Mouse (Mus musculus): ENCODE measurements around the gene Tmod3.
"Not testable (repeated sequence)": the region's sequence is repeated elsewhere in the genome, so short reads cannot be mapped to it uniquely, and the experiment has no call there.

The Tmod3 gene

DNA sequence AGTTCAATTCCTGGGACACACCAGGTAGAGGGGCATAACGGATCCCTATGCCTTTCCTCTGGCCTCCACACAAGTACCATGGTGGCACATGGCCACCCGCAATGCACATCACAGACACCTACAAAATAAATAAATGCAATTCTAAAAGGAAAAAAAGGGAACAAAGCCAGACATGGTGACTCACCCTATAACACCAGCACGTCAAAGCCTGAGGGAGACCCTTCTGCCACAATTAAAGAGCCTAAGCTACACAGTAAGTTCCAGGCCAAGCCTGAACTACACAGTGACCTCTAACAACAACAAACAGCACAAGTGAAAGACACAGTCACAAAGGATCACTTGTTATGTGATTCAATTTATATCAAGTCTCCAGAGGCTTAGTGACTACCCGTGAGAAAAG, 5.7 kb downstream of the Tmod3 start:
- DNase-seq = no peak

GRCm38 (mm10) chr9:75551342-75551741, 8.1 kb downstream of the Tmod3 start:
- DNase-seq = no peak

DNA sequence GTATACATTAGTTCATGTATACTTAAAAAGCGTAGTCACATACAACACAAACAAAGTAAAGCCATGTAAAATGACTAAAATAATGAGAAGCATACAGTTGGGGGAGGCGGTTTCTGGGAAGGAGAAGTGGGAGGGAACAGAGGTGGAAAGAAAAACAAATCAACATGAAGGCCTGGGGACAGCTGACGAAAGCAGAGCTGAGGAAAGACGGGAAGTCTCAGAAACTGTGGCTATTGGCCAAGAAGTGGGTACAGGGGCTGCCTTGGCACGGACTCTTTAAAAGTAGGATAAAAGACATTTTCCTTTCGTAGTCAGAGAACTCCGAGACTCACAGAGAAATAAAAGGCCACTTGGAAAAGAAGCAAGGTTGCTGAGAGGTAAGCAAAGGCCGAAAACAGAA, 10.4 kb downstream of the Tmod3 start:
- DNase-seq = peak; percentile 30

GRCm38 (mm10) chr9:75546885-75547553, 12.4 kb downstream of the Tmod3 start:
- DNase-seq = peak; percentile 96

DNA sequence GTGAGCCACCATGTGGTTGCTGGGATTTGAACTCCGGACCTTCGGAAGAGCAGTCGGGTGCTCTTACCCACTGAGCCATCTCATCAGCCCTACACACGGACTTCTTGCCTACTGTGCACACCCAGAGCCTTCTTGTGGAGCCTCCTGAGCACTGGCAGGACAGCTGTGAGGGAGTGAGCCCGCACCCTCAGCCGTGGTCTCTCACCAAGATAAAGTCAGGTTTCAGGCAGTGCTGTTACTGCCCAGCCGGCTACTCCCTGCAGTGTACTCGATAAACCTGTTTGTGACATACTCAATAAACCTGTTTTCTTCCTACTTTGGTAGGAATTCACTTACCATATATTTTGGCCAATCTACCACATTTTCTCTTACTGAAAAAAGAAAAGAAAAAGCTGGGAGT, 13.9 kb downstream of the Tmod3 start:
- DNase-seq = no peak

- DNase-seq = peak; percentile 27
Observed at GRCm38 (mm10) chr9:75541497-75541896, 18.0 kb downstream of the Tmod3 start.

GRCm38 (mm10) chr9:75536422-75536821, 23.0 kb downstream of the Tmod3 start:
- no peak for DNase-seq

GRCm38 (mm10) chr9:75534431-75534962, 25.0 kb downstream of the Tmod3 start:
- no peak for DNase-seq

DNA sequence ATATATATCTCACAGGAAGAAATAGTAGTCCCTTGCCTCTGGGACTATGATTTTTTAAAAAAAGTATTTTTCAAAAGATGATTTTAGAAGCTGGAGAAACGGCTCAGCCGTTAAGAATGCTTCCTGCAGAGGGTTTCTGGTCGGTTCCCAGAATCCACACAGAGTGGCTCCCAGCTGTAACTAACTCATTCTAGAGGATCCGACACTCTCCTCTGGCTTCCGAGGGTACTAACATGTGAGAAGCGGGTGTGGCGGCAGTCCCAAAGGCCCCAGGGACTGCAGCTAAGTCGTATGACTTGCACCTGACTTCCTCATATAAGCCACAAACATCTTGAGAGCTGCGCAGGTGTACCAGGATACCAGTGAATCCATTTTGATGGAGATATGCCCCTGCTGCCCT, 26.5 kb downstream of the Tmod3 start:
- DNase-seq = not testable (repeated sequence)

- no peak for DNase-seq
Observed at GRCm38 (mm10) chr9:75532461-75532860, 27.0 kb downstream of the Tmod3 start.

DNA sequence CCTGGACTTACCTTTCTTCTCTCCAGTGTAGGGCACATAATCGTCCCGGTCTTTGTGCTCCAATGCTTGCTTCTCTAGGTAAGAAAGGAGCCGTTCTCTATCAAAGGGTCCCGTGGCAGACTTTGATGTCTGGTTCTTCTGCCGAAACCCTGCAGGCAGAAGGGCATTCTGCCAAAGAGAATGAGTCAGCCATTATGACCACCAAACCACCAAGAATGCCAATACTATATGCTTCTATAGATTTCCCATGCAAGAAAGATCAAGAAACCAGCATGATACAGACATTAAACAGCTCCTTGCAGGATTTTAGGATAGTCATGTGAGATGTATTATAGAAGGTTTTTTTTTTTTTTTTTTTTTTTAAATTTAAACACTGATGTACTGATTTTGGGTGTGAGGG, 30.1 kb downstream of the Tmod3 start:
- no peak for DNase-seq

GRCm38 (mm10) chr9:75528096-75528495, 31.4 kb downstream of the Tmod3 start:
- DNase-seq = no peak

DNA sequence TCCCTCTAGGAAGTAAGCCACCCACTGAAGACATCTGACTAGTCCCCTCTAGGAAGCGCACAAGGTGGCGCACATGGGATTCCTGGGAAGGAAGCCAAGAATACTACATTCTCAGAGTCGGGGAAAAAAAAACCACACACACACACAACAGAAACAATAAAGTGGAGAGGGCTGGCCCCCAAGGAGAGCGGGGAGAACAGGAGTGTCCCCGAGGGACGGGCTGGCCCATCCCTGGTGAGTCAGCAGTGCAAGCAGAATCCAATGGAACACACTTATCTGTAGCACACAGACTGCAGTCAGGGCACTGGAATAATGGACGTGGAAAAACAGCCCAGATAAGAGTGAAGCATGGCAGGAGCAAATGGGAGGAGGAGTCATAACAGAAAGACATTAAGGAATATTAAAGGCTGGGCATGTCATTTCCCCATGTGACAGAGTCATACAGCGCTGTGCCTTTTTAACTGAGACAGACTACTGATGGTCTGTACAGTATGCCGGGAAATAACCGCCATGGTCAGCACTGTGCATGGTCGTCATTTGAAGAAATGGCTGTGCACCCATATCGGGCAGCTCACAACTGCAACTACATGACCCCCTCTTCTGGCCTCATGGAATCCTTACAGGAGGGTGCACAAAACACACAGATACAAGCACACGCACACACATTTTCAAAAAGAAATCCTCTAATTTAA, 31.9 kb downstream of the Tmod3 start:
- DNase-seq = peak; percentile 39

DNA sequence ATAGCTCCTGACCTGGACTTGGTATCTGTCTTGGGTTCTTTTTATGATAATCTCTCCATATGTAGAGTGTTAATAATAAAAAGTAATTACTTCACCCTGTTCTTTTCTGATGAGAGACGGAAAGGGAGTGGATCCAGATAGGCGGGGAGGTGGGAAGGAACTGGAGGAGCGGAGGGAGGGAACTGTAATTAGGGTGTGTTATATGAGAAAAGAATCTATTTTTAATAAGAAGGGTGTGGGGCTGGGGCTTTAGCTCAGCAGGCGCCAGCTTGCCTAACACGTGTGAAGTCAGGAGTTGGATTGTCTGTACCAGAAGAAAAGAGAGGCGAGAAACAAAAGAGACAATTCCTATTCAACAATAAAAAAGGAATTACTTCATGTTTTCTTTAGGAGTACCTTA, 35.8 kb downstream of the Tmod3 start:
- no peak for DNase-seq

DNA sequence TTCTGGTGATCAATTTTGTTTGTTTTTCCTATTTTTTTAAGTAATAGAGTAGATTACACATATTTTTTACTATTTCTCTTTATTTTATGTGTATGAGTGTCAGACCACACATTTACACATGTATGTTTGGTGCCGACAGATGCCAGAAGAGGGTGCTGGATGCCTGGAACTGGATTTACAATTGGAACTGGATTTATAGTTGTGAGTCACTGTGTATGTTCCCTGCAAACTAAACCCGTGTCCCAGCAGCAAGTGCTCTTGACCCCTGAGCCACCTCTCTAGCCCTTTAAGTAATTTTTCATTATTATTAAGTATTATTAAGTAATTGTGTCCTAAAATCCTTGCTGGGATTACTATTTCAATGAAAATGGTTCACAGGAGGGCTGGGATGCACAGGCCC, 37.2 kb downstream of the Tmod3 start:
- DNase-seq = no peak

GRCm38 (mm10) chr9:75521788-75522187, 37.7 kb downstream of the Tmod3 start:
- peak; percentile 77 for DNase-seq

DNA sequence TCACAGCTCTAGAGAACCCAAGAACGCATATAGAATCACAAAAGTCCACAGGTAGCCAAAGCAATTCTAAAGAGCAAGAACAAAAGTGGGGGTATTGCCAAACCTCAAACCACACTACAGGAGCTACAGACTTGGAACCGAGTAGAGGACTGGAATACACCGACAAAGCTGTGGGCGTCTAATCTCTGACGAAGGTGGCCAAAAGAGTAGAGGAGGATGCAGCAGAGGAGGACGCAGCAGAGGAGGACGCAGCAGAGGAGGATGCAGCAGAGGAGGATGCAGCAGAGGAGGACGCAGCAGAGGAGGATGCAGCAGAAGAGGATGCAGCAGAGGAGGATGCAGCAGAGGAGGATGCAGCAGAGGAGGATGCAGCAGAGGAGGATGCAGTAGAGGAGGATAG, 38.5 kb downstream of the Tmod3 start:
- no peak for DNase-seq

GRCm38 (mm10) chr9:75517751-75518150, 41.7 kb downstream of the Tmod3 start:
- DNase-seq = no peak

- peak; percentile 57 for DNase-seq
Observed at GRCm38 (mm10) chr9:75515464-75516113, 43.9 kb downstream of the Tmod3 start.

DNA sequence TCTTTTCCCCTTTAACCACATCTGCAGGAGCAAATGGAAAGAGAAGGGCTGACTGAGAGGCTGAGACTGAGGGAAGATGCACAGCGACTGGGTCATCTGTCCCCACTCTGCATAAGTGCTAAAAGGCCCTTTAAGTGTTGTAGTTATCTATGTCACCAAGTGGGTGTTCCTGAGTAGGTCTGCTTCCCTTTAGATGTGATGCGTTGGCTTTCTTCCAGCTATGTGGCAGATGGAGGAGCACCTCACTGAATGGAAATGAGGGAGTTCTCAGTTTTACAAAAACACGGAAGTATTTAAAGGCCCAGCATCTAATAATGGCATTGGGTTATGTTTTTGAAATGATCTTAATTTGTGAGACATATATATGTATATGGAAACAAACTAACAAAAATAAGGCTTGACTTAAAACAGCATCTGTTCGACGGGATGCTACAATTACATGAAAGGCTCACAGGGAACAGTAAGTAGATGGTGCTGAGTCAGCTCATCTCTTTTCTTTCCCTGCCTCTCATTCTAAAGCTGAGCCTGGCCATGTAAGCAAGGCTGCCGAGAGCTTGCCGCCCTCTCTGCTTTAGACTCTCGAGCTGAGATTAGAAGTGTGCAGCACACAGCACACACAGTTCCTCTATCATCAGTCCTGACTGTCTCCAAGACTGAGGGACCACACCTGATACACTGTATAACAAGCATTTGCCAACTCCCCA, 48.1 kb downstream of the Tmod3 start:
- DNase-seq = no peak

DNA sequence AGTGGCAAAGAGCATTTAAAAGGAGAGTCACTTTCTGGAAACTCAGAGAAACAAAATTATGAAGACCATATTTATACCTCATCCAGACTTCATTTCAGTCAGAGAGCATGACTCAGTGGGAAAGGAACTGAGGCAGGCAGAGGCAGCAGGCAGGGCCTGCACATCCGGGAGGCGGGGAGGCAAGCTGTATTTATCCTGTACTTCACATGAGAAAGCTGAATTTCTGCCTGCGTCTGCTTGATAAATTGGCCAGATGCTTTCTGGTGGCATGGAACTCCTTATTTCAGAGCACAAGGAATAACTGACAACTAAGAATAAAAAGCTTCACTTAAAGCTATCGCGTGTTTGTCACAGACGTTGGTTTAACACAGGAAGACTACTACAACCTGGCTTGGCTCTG, 55.1 kb downstream of the Tmod3 start:
- no peak for DNase-seq

DNA sequence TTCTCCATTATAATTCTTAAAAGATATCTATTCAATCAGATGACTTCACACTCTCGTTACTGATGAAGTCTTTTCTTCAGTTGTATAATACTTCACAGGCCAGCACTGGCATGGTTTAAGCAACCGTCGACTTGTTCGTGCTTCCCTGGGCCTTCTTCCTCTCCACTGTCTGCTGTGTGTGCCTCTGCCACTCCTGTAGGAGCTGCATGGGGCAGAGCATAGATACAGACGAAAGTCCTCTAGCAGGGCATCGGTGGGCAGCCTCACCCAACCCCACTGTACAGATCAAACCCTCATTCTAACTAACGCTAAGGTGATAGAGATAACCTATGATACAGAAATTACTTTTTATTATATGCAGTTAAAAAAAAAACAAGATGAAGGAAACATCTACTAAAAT, 60.9 kb downstream of the Tmod3 start:
- no peak for DNase-seq

- no peak for DNase-seq
Observed at GRCm38 (mm10) chr9:75495945-75496344, 63.5 kb downstream of the Tmod3 start.

Data from kidney, postnatal 10 days (tissue).